Mouse (Mus musculus): Measurements from ENCODE around the gene Ccl6. TPM values are rescaled to one million over a fixed set of nuclear protein-coding genes. Genes with fewer than 3 reads are reported as not detected.

Gene Ccl6
- total RNA-seq (2023) = 100 to 1,000 TPM; 837 to 852 TPM

GRCm38 (mm10) chr11:83592853-83593252 is at the start of gene Ccl6:
Gene Ccl6, minus strand, starts transcription at chr11:83593087.

GRCm38 (mm10) chr11:83578186-83578760 is 14.6 kb downstream of the Ccl6 start, which contains the start of gene Ccl9:
Gene Ccl9, minus strand, starts transcription at chr11:83578636.

Other genes starting within 250 kb of the Ccl6 start
- under 1 TPM in 1 of 2 experiments, not detected in 1; 0.49 TPM for gene Rasl10b, start 183.9 kb downstream of the Ccl6 start, total RNA-seq (2023)
- gene Gas2l2, start 163.6 kb downstream of the Ccl6 start, total RNA-seq (2023) = under 1 TPM in 1 of 2 experiments, not detected in 1; 0.13 TPM
- gene 1700020L24Rik, start 155.4 kb downstream of the Ccl6 start, total RNA-seq (2023) = 10 to 100 TPM; 46.4 to 53.4 TPM
- gene Mmp28, start 130.0 kb downstream of the Ccl6 start, total RNA-seq (2023) = 1 to 10 TPM; 1.4 to 2.2 TPM
- 10 to 100 TPM; 73.5 to 74.1 TPM for gene Taf15, start 120.0 kb downstream of the Ccl6 start, total RNA-seq (2023)
- gene Heatr9, start 70.9 kb downstream of the Ccl6 start, total RNA-seq (2023) = not detected
- 1 to 10 TPM in 1 of 2 experiments, under 1 TPM in 1; 0.82 to 1.2 TPM for gene Ccl5, start 62.6 kb downstream of the Ccl6 start, total RNA-seq (2023)
- gene Ccl9, start 14.5 kb downstream of the Ccl6 start, total RNA-seq (2023) = 100 to 1,000 TPM; 117 to 194 TPM
- not detected for gene Rpl9-ps1, start 52.5 kb upstream of the Ccl6 start, total RNA-seq (2023)
- gene Ccl3, start 56.3 kb upstream of the Ccl6 start, total RNA-seq (2023) = 100 to 1,000 TPM in 1 of 2 experiments, 10 to 100 TPM in 1; 89.7 to 110 TPM
- gene Ccl4, start 69.5 kb upstream of the Ccl6 start, total RNA-seq (2023) = 10 to 100 TPM; 18.2 to 21.4 TPM
- 10 to 100 TPM; 19.8 to 35.5 TPM for gene Wfdc17, start 110.9 kb upstream of the Ccl6 start, total RNA-seq (2023)
- gene Wfdc18, start 115.9 kb upstream of the Ccl6 start, total RNA-seq (2023) = not detected
- gene Wfdc21, start 153.9 kb upstream of the Ccl6 start, total RNA-seq (2023) = 100 to 1,000 TPM; 619 to 711 TPM
- gene Heatr6, start 160.6 kb upstream of the Ccl6 start, total RNA-seq (2023) = 10 to 100 TPM; 29.1 to 32.3 TPM

Measured in neutrophil, adult 59 days (primary cell).